Mouse (Mus musculus): ENCODE measurements around the gene H2al1j. TPM values are rescaled to one million over a fixed set of nuclear protein-coding genes. Genes with fewer than 3 reads are reported as not detected.

Gene H2al1j
- polyA plus RNA-seq, 1 experiment from 2014 or later, result not detected

- Histone ChIP-seq H3K27me3 (no peaks in the 10 kb centered on the region), H3K27ac (no peak overlapping the region), H3K4me1 (replicated peaks) (peaks cover 5% of the 10 kb centered on the region; the same call in 1 of the 2 replicates), H3K4me2 (no peak overlapping the region), H3K9ac (no peak overlapping the region), H3K4me3 (no peak overlapping the region), H3K36me3 (no peaks in the 10 kb centered on the region), H3K9me3 (no peaks in the 10 kb centered on the region)
- ATAC-seq (ENCODE audit: low FRiP score), result no peak
- WGBS, result 61% methylated on average over 9 of the region's 9 CpGs
Observed at GRCm38 (mm10) chrX:11345762-11346161, 18.1 kb downstream of the H2al1j start.

DNA sequence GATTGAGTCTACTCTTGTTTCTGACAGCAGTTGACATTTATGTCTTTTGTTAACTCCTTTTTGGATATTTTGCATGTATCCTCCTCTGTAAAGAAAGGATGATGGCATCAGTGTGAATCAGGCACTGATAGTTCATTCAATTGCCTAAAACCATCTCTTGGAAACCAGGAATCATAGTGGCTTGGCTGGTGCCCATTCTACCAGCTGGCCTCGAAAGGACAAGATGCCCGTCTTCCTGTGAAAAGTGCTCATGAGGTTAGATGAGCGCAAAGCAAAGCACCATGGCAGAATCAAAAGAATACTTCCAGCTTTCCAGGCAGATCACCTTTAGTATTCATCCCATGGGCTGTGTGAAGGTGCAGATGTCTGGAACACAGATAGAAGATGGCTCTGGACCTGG lies 19.1 kb downstream of the H2al1j start:
- H3K4me3 ChIP-seq, result no peak overlapping the region
- no peaks in the 10 kb centered on the region for H3K9me3 ChIP-seq
- H3K27ac ChIP-seq, result no peak overlapping the region
- ATAC-seq (ENCODE audit: low FRiP score), result no peak
- H3K9ac ChIP-seq, result no peak overlapping the region
- H3K27me3 ChIP-seq, result no peaks in the 10 kb centered on the region
- WGBS, result 93% methylated on average over 3 of the region's 3 CpGs
- H3K4me2 ChIP-seq, result no peak overlapping the region
- no peaks in the 10 kb centered on the region for H3K36me3 ChIP-seq
- H3K4me1 ChIP-seq (replicated peaks), result peaks cover 5% of the 10 kb centered on the region; the same call in 1 of the 2 replicates

DNA sequence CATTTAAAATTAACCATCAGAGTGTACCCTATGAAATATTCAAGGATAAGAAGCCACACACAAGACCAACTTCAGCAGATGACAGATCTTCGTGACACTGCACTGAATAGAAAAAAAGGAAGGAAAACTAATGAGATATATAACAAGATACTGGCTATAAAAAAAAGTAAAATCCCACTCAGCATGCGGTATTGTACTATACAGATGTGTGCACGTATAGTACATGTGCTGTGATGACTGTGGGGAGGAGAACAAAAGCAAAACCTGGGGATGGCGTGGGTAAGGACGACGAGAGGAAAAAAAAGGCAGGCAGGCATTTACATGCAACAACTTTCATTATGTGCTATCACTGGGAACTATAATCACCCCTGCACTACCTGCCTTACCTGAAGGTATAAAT lies 33.2 kb downstream of the H2al1j start:
- Histone ChIP-seq H3K4me1 (replicated peaks) (peaks cover 9% of the 10 kb centered on the region), H3K27ac (no peak overlapping the region), H3K9me3 (no peaks in the 10 kb centered on the region), H3K4me3 (no peak overlapping the region), H3K9ac (no peak overlapping the region), H3K4me2 (no peak overlapping the region), H3K36me3 (no peaks in the 10 kb centered on the region), H3K27me3 (0 out of 2 replicates have a peak, but pooled peaks cover 13% of the 10 kb centered on the region)
- ATAC-seq (ENCODE audit: low FRiP score), result no peak
- 81% methylated on average over 6 of the region's 6 CpGs for WGBS

GRCm38 (mm10) chrX:11361261-11361660 lies 33.6 kb downstream of the H2al1j start:
- no peak overlapping the region for H3K4me3 ChIP-seq
- 0 out of 2 replicates have a peak, but pooled peaks cover 15% of the 10 kb centered on the region for H3K27me3 ChIP-seq
- no peaks in the 10 kb centered on the region for H3K36me3 ChIP-seq
- no peak overlapping the region for H3K4me2 ChIP-seq
- no peaks in the 10 kb centered on the region for H3K9me3 ChIP-seq
- no peak overlapping the region for H3K9ac ChIP-seq
- WGBS, result 79% methylated on average over 2 of the region's 2 CpGs
- ATAC-seq (ENCODE audit: low FRiP score), result no peak
- no peak overlapping the region for H3K27ac ChIP-seq
- H3K4me1 ChIP-seq (replicated peaks), result peaks cover 9% of the 10 kb centered on the region

- Histone ChIP-seq H3K9me3 (no peaks in the 10 kb centered on the region), H3K4me2 (no peak overlapping the region), H3K9ac (no peak overlapping the region), H3K4me3 (no peak overlapping the region), H3K4me1 (replicated peaks) (peaks cover 9% of the 10 kb centered on the region), H3K27me3 (0 out of 2 replicates have a peak, but pooled peaks cover 16% of the 10 kb centered on the region), H3K27ac (no peak overlapping the region), H3K36me3 (no peaks in the 10 kb centered on the region)
- peak; percentile 57; the same call in 1 of the 2 replicates for ATAC-seq (ENCODE audit: low FRiP score)
- WGBS, result 41% methylated on average over 6 of the region's 6 CpGs
Observed at GRCm38 (mm10) chrX:11363890-11364289, 36.3 kb downstream of the H2al1j start.

DNA sequence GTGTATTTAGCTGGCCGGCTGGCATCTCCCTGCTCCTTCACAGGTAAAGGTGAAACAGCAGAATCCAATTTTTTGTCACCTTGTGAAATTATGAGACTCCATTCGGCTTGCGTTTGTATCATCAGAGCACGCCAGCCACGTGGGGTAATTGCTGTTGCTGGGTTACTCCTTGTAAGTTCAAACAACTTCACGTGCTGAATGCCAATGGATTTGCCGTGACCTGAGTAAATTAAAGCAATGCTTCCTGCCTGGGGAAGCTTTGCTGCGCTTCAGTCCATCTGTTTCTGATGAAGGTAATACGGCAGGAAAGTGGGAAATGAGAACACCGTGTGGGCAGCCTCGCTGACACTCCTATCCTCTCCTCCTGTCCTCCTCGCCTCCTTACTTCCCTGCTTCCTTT lies 37.5 kb downstream of the H2al1j start:
- Histone ChIP-seq H3K4me3 (no peak overlapping the region), H3K36me3 (no peaks in the 10 kb centered on the region), H3K27me3 (0 out of 2 replicates have a peak, but pooled peaks cover 16% of the 10 kb centered on the region), H3K9ac (no peak overlapping the region), H3K9me3 (no peaks in the 10 kb centered on the region), H3K4me2 (no peak overlapping the region), H3K4me1 (replicated peaks) (peaks cover 9% of the 10 kb centered on the region), H3K27ac (no peak overlapping the region)
- 49% methylated on average over 12 of the region's 12 CpGs for WGBS
- no peak for ATAC-seq (ENCODE audit: low FRiP score)

Other genes starting within 250 kb of the H2al1j start
- gene H2al1a, start 28.6 kb upstream of the H2al1j start, polyA plus RNA-seq (2015; fragmentation: Nextera tagmentation; extraction: Ambion mirVana), result not detected in 2 replicates
- not detected in 2 replicates for gene H2al1b, start 25.4 kb upstream of the H2al1j start, polyA plus RNA-seq (2015; fragmentation: Nextera tagmentation; extraction: Ambion mirVana)
- gene H2al1c, start 22.2 kb upstream of the H2al1j start, polyA plus RNA-seq (2015; fragmentation: Nextera tagmentation; extraction: Ambion mirVana), result not detected in 2 replicates
- gene H2al1d, start 19.0 kb upstream of the H2al1j start, polyA plus RNA-seq (2015; fragmentation: Nextera tagmentation; extraction: Ambion mirVana), result not detected in 2 replicates
- gene H2al1e, start 15.9 kb upstream of the H2al1j start, polyA plus RNA-seq (2015; fragmentation: Nextera tagmentation; extraction: Ambion mirVana), result not detected in 2 replicates
- not detected in 2 replicates for gene H2al1f, start 12.7 kb upstream of the H2al1j start, polyA plus RNA-seq (2015; fragmentation: Nextera tagmentation; extraction: Ambion mirVana)
- not detected in 2 replicates for gene H2al1g, start 9.6 kb upstream of the H2al1j start, polyA plus RNA-seq (2015; fragmentation: Nextera tagmentation; extraction: Ambion mirVana)
- gene H2al1h, start 6.3 kb upstream of the H2al1j start, polyA plus RNA-seq (2015; fragmentation: Nextera tagmentation; extraction: Ambion mirVana), result not detected in 2 replicates
- not detected in 2 replicates for gene H2al1i, start 3.2 kb upstream of the H2al1j start, polyA plus RNA-seq (2015; fragmentation: Nextera tagmentation; extraction: Ambion mirVana)

Measured in hindbrain, embryonic 13.5 days (tissue).